Mouse (Mus musculus) adrenal gland, adult (tissue): ENCODE measurements around the gene Slc24a2.

Experiments
- DNase-seq, 2 experiments: peaks; one replicate each; pipeline ENCODE4 v3.0.0; 2022 to 2023; ENCODE audit warnings: low spot score in 1 of 2; ENCODE audit not compliant: inconsistent age in 2 of 2

Gene Slc24a2

GRCm38 (mm10) chr4:87119758-87120157 is 110.5 kb downstream of the Slc24a2 start:
- no peak for DNase-seq

GRCm38 (mm10) chr4:87115726-87116125 is 114.6 kb downstream of the Slc24a2 start:
- DNase-seq = no peak

GRCm38 (mm10) chr4:87109331-87110059 is 120.8 kb downstream of the Slc24a2 start:
- DNase-seq = peak in 1 of 2 experiments; percentile 60

GRCm38 (mm10) chr4:87100936-87101335 is 129.3 kb downstream of the Slc24a2 start:
- no peak for DNase-seq

GRCm38 (mm10) chr4:87096186-87096585 is 134.1 kb downstream of the Slc24a2 start:
- no peak for DNase-seq

GRCm38 (mm10) chr4:87093612-87094011 is 136.7 kb downstream of the Slc24a2 start:
- DNase-seq = no peak

- DNase-seq = no peak
Measured at GRCm38 (mm10) chr4:87090841-87091240, 139.4 kb downstream of the Slc24a2 start.

- no peak for DNase-seq
Measured at GRCm38 (mm10) chr4:87088713-87089112, 141.6 kb downstream of the Slc24a2 start.

GRCm38 (mm10) chr4:87087597-87087996 is 142.7 kb downstream of the Slc24a2 start:
- DNase-seq = no peak

- DNase-seq = peak; percentile 10 to 43
Measured at GRCm38 (mm10) chr4:87086933-87087577, 143.2 kb downstream of the Slc24a2 start.

GRCm38 (mm10) chr4:87081321-87081720 is 149.0 kb downstream of the Slc24a2 start:
- peak in 1 of 2 experiments; percentile 33 for DNase-seq

GRCm38 (mm10) chr4:87079305-87079704 is 151.0 kb downstream of the Slc24a2 start:
- DNase-seq = no peak

- DNase-seq = no peak
Measured at GRCm38 (mm10) chr4:87078726-87079125, 151.6 kb downstream of the Slc24a2 start.

GRCm38 (mm10) chr4:87075761-87076160 is 154.5 kb downstream of the Slc24a2 start:
- DNase-seq = no peak

GRCm38 (mm10) chr4:87068121-87068520 is 162.2 kb downstream of the Slc24a2 start:
- DNase-seq = peak; percentile 18 to 54

- DNase-seq = no peak
Measured at GRCm38 (mm10) chr4:87065227-87065626, 165.1 kb downstream of the Slc24a2 start.

GRCm38 (mm10) chr4:87064561-87064960 is 165.7 kb downstream of the Slc24a2 start:
- DNase-seq = no peak

GRCm38 (mm10) chr4:87062771-87063253 is 167.5 kb downstream of the Slc24a2 start:
- no peak for DNase-seq

- DNase-seq = no peak
Measured at GRCm38 (mm10) chr4:87061696-87062095, 168.6 kb downstream of the Slc24a2 start.

- no peak for DNase-seq
Measured at GRCm38 (mm10) chr4:87057572-87057971, 172.7 kb downstream of the Slc24a2 start.

- no peak for DNase-seq
Measured at GRCm38 (mm10) chr4:87055768-87056167, 174.5 kb downstream of the Slc24a2 start.

- DNase-seq = no peak
Measured at GRCm38 (mm10) chr4:87052881-87053280, 177.4 kb downstream of the Slc24a2 start.
